Mouse (Mus musculus): ENCODE results near the gene Plcb3. TPM values are rescaled to one million over a fixed set of nuclear protein-coding genes. Genes with fewer than 3 reads are reported as not detected.

Gene Plcb3
- polyA plus RNA-seq, 1 experiment from 2014 or later = 13.0 TPM

DNA sequence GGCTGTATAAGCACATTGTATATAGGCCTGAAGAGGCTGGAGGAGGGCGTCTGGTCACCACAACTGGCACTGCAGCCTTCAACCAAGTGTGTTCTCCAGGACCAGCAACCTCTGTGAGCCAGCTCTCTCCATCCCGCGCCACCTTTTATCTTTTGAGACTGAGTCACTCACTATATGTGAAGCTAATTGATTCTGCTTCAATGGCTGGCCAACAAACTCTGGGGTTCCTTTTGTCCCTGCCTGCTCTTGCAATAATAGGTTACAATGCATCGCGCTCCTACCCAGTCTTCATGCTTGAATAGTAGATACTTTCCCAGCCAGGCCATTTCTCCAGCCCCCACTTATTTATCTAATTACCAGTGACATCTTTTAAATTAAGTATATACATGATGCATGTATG lies 7.4 kb upstream of the Plcb3 start:
- DNase-seq (ENCODE audit: low spot score, missing footprints) (no peak), ATAC-seq (ENCODE audit: low FRiP score) (no peak)
- peaks cover 27% of the 10 kb centered on the region for H3K4me1 ChIP-seq (ENCODE audit: control insufficient read depth, insufficient read depth, low read length)
- WGBS = 73% methylated on average over 5 of the region's 5 CpGs
- H3K9ac ChIP-seq (ENCODE audit: low read length) = no peak overlapping the region
- peaks cover 2% of the 10 kb centered on the region; the same call in 1 of the 2 replicates for H3K36me3 ChIP-seq (ENCODE audit: control insufficient read depth, insufficient read depth, low read length)
- no peak overlapping the region for H3K4me2 ChIP-seq
- no peak overlapping the region for H3K27ac ChIP-seq (ENCODE audit: low read depth, low read length)
- no peaks in the 10 kb centered on the region for H3K9me3 ChIP-seq (ENCODE audit: control insufficient read depth, low read length)
- no peak overlapping the region for H3K4me3 ChIP-seq (ENCODE audit: low read depth, low read length)
- H3K27me3 ChIP-seq (ENCODE audit: control insufficient read depth, insufficient read depth, low read length) = no peaks in the 10 kb centered on the region

DNA sequence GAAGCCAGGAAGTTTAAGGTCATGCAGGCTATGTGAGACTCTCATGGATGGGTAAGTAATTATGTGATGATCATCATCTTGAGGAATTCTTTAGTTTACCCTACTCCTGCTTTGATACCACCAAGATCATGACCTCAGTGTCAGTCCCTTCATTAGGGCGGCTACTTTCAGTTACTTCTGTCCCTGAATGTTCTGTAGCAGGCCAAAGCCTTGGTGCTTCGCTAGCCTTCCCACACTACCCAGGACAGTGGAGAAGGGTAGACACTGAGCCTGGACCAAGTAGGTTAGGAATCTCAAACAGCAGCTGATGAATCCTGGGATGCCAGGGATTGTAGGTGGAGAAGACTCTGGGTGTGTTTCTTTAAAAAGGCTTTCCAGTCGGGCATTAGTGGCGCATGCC lies 5.2 kb upstream of the Plcb3 start:
- H3K4me2 ChIP-seq = no peak overlapping the region
- no peak overlapping the region for H3K4me3 ChIP-seq (ENCODE audit: low read depth, low read length)
- no peaks in the 10 kb centered on the region for H3K27me3 ChIP-seq (ENCODE audit: control insufficient read depth, insufficient read depth, low read length)
- no peaks in the 10 kb centered on the region for H3K9me3 ChIP-seq (ENCODE audit: control insufficient read depth, low read length)
- ATAC-seq (ENCODE audit: low FRiP score) (no peak), DNase-seq (ENCODE audit: low spot score, missing footprints) (no peak)
- no peak overlapping the region for H3K9ac ChIP-seq (ENCODE audit: low read length)
- no peak overlapping the region for H3K27ac ChIP-seq (ENCODE audit: low read depth, low read length)
- peaks cover 35% of the 10 kb centered on the region for H3K4me1 ChIP-seq (ENCODE audit: control insufficient read depth, insufficient read depth, low read length)
- H3K36me3 ChIP-seq (ENCODE audit: control insufficient read depth, insufficient read depth, low read length) = peaks cover 14% of the 10 kb centered on the region
- WGBS = 90% methylated on average over 4 of the region's 4 CpGs

DNA sequence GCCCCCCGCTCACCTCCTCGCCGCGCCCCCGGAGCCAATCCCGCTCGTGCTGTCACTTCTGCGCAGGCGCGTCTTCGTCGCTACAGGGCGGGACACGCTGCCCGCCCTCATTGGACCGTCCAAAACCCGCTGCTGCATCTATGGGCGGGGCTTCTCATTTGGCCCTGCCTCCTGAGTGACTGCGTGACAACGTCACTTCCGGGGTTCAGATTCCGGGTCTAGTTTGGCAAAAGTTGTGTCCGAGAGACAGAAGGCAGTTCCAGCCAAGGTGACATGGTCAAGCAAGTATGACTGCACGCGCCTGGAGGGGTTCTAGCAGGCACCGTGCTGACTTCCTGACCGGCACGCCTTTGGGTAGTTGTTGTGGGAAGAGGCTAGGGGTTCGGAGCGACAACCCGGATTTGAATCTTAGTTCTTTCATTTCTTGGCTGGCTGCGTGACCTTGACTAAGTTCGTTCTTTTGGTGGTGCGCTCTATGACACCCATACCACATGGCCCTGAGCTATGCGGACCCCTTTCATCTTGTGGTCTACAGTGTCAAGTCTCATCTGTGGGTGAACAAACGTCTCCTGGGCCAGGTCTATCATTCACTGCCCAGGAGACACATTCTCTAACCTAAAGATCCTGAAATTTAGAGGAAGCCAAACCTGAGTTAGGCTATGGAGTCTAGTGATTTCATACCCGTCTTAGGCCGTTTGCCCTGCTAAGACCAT lies 4.3 kb upstream of the Plcb3 start, which contains the start of gene Fkbp2:
Gene Fkbp2 (minus strand): TSS at position 121 of the 713 bp plus-strand sequence.
- Histone ChIP-seq H3K27ac (ENCODE audit: low read depth, low read length) (peak within 1 kb of the TSS; percentile 85), H3K4me3 (ENCODE audit: low read depth, low read length) (peak within 1 kb of the TSS; percentile 57), H3K9me3 (ENCODE audit: control insufficient read depth, low read length) (no peaks in the 10 kb centered on the region), H3K9ac (ENCODE audit: low read length) (peak within 1 kb of the TSS; percentile 76), H3K4me2 (peak within 1 kb of the TSS; percentile 71), H3K36me3 (ENCODE audit: control insufficient read depth, insufficient read depth, low read length) (peaks cover 14% of the 10 kb centered on the region), H3K27me3 (ENCODE audit: control insufficient read depth, insufficient read depth, low read length) (no peaks in the 10 kb centered on the region), H3K4me1 (ENCODE audit: control insufficient read depth, insufficient read depth, low read length) (peaks cover 38% of the 10 kb centered on the region)
- WGBS = 2% methylated on average over 38 of the region's 38 CpGs
- ATAC-seq (ENCODE audit: low FRiP score) (peak; percentile 87), DNase-seq (ENCODE audit: low spot score, missing footprints) (peak; percentile 99)

DNA sequence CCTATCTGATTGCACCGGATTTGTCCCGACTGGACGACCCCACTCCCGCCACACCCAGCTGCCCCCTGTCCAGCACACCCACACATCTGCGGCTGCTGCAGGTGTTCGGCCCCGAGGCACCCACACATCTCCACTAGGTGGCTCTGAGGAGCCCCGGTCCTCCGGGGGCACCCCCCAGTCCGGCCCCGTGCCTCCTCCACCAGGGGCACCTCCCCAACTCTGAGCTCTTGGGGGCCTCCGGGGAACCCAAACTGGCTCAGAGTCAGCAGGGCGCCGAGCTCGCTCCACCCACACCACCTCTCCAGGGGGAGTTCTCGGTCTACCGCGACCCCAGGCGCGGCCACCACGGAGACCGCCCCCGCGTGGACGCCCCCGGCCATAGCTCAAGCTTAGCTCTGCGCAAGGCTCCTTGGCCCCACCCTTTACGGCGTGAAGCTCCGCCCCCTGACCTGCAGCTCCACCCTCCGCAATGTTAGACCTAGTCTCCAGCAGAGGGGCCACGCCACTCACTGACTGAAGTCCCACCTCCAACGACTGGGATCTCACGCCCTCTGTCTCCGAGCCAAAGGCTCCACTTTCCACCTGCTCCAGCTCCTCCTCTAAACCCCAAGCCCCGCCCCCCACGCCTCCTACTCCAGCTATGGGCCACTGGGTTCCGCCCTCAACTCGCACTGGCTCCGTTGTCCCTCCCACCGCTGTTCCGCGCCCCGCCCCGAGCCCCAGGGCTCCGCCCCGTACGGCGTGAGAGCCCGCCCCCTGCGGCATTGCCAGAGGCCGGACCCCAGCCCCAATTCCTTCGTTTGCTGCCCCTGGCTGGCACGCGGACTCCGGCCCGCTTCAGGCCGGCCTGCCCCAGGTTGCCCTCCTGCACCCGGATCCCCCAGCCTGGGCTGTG lies 3.5 kb upstream of the Plcb3 start:
- ATAC-seq (ENCODE audit: low FRiP score) = peak; percentile 89
- Histone ChIP-seq H3K4me1 (ENCODE audit: control insufficient read depth, insufficient read depth, low read length) (peaks cover 38% of the 10 kb centered on the region), H3K27me3 (ENCODE audit: control insufficient read depth, insufficient read depth, low read length) (no peaks in the 10 kb centered on the region), H3K9me3 (ENCODE audit: control insufficient read depth, low read length) (no peaks in the 10 kb centered on the region), H3K36me3 (ENCODE audit: control insufficient read depth, insufficient read depth, low read length) (peaks cover 14% of the 10 kb centered on the region), H3K27ac (ENCODE audit: low read depth, low read length) (peak overlapping the region; percentile 85), H3K4me3 (ENCODE audit: low read depth, low read length) (peak overlapping the region; percentile 57), H3K9ac (ENCODE audit: low read length) (peak overlapping the region; percentile 76), H3K4me2 (peak overlapping the region; percentile 71)
- under 1% methylated on average over 59 of the region's 59 CpGs for WGBS
- DNase-seq (ENCODE audit: low spot score, missing footprints) = peak; percentile 100

DNA sequence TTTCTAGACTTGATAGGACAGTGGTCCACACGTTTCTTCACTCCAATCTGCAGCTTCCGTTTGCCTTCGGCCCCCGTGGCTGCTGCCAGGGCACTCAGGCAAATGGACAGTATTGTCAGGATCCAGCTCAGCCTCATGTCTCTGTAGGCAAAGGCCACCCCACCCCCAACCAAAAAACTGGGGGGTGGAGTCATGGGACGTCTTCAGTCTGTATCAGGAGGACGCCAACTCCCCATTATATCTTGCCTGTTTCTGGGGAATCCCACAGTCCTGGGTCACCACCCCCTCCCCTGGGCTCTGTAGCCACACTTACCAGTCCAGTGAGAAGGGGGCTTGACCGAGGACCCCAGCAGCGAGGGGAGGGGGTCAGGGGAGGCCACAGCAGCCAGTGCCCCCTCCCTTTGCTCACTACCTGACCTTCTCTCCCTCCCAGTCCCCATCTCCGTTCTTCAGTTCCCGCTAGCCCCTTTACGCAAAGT lies 2.8 kb upstream of the Plcb3 start:
- peak overlapping the region; percentile 76 for H3K9ac ChIP-seq (ENCODE audit: low read length)
- peaks cover 39% of the 10 kb centered on the region for H3K4me1 ChIP-seq (ENCODE audit: control insufficient read depth, insufficient read depth, low read length)
- 13% methylated on average over 11 of the region's 11 CpGs for WGBS
- ATAC-seq (ENCODE audit: low FRiP score) = 0 out of 2 replicates have a peak, but pooled peaks have one; percentile 0
- H3K27me3 ChIP-seq (ENCODE audit: control insufficient read depth, insufficient read depth, low read length) = no peaks in the 10 kb centered on the region
- DNase-seq (ENCODE audit: low spot score, missing footprints) = no peak
- H3K4me3 ChIP-seq (ENCODE audit: low read depth, low read length) = peak overlapping the region; percentile 57
- H3K9me3 ChIP-seq (ENCODE audit: control insufficient read depth, low read length) = no peaks in the 10 kb centered on the region
- H3K27ac ChIP-seq (ENCODE audit: low read depth, low read length) = peak overlapping the region; percentile 64
- H3K36me3 ChIP-seq (ENCODE audit: control insufficient read depth, insufficient read depth, low read length) = peaks cover 14% of the 10 kb centered on the region
- H3K4me2 ChIP-seq = peak overlapping the region; percentile 71

DNA sequence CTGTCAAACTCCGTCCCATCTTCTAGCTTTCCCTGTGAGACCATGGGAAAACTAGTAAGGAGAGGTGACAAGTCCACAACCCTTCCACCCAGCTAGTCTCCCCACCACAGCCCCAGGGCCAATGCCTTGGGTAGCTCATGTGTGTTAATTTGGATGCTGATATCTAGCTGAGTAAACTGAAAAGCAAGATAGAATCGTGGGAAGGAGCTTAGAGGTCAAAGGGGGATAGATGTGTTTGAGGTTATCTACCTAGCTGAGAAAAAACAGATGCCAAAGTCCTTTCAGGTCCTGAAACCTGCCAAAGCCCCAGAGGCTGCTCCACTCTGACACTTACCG lies 2.3 kb upstream of the Plcb3 start:
- Histone ChIP-seq H3K9ac (ENCODE audit: low read length) (peak overlapping the region; percentile 76), H3K4me1 (ENCODE audit: control insufficient read depth, insufficient read depth, low read length) (peaks cover 43% of the 10 kb centered on the region), H3K9me3 (ENCODE audit: control insufficient read depth, low read length) (no peaks in the 10 kb centered on the region), H3K36me3 (ENCODE audit: control insufficient read depth, insufficient read depth, low read length) (peaks cover 14% of the 10 kb centered on the region), H3K27me3 (ENCODE audit: control insufficient read depth, insufficient read depth, low read length) (no peaks in the 10 kb centered on the region), H3K4me2 (peak overlapping the region; percentile 71), H3K4me3 (ENCODE audit: low read depth, low read length) (peak overlapping the region; percentile 57), H3K27ac (ENCODE audit: low read depth, low read length) (peak overlapping the region; percentile 64; the same call in 1 of the 2 replicates)
- ATAC-seq (ENCODE audit: low FRiP score) = no peak
- 52% methylated on average over 3 of the region's 3 CpGs for WGBS
- no peak for DNase-seq (ENCODE audit: low spot score, missing footprints)

DNA sequence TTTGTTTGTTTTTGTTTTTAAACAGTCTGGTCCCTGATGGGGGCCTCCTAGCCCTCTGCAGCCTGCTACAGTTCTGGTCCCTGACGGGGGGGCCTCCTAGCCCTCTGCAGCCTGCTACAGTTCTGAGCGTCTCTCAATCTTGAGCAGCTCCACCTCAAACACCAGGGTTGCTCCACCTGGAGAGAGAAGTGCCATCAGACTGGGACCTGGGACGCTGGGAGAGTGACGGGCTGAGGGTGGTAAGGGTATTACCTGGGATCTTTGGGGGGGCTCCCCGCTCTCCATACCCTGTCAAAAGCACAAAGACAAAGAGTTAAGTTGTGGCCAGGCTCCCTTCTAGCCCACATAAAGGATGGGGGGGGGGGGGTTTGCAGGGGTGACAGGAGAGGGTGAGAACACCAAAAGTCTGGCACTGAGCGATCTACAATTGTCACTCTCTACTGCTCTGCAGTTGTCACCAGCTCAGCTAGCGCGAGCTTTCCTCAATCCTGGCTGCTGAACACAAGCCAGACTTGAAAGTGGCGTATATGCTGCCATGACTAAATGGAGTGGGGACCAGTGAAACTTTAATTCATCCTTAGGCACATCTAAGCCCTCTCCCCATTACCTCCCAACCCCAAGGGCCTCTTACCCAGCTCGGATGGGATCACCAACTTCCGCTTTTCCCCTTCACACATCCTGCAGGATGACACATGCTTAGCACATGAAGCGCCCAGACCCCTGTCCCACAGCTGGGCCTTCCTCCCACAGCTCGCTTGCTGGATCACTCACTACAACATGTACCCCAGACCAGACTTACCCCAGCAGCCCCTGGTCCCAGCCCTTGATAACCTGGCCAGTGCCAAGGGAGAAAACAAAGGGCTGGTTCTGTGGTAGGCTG lies 1.7 kb upstream of the Plcb3 start:
- Histone ChIP-seq H3K4me1 (ENCODE audit: control insufficient read depth, insufficient read depth, low read length) (peaks cover 43% of the 10 kb centered on the region), H3K4me3 (ENCODE audit: low read depth, low read length) (peak overlapping the region; percentile 57; the same call in 1 of the 2 replicates), H3K36me3 (ENCODE audit: control insufficient read depth, insufficient read depth, low read length) (peaks cover 14% of the 10 kb centered on the region), H3K27ac (ENCODE audit: low read depth, low read length) (peak overlapping the region; percentile 64; the same call in 1 of the 2 replicates), H3K9me3 (ENCODE audit: control insufficient read depth, low read length) (no peaks in the 10 kb centered on the region), H3K4me2 (peak overlapping the region; percentile 71; the same call in 1 of the 2 replicates), H3K27me3 (ENCODE audit: control insufficient read depth, insufficient read depth, low read length) (no peaks in the 10 kb centered on the region), H3K9ac (ENCODE audit: low read length) (peak overlapping the region; percentile 76)
- ATAC-seq (ENCODE audit: low FRiP score) (no peak), DNase-seq (ENCODE audit: low spot score, missing footprints) (peak; percentile 88)
- 84% methylated on average over 13 of the region's 13 CpGs for WGBS

All from midbrain, embryonic 11.5 days (tissue).